In genomic region chr2:17876942-17877341, GRCm38 (mm10) we compare ENCODE assay signal across 26 mouse cellular contexts.
"Had no signal": no experiment of that assay in that cellular context is flagged by ENCODE, and none has a peak within 500 bp of the region (broad histone marks: within the 10 kb centered on the region; RNA-seq: fewer than 3 reads in every experiment).

No protein-coding gene starts in this region.

- DNase-seq: gastrocnemius, adult 2 months; gastrocnemius, postnatal 10 days; gastrocnemius, postnatal 25 days; heart, adult 18-20 months; heart, postnatal 10 days; heart, postnatal 4 days; kidney, adult 2 months; kidney, adult 9 months; kidney, postnatal 10 days; kidney, postnatal 25 days; layer of hippocampus, adult 9-11 months; layer of hippocampus, postnatal 36 days; left cerebral cortex, postnatal 4 days had no signal

- H3K9ac ChIP-seq: heart, embryonic 12.5 days; hindbrain, embryonic 12.5 days; hindbrain, embryonic 14.5 days; intestine, embryonic 15.5 days; limb, embryonic 13.5 days; limb, embryonic 15.5 days; liver, embryonic 12.5 days; liver, embryonic 14.5 days had no signal

- H3K4me2 ChIP-seq: heart, embryonic 12.5 days; hindbrain, embryonic 12.5 days; hindbrain, embryonic 14.5 days; intestine, embryonic 15.5 days; limb, embryonic 13.5 days; limb, embryonic 15.5 days; liver, embryonic 12.5 days had no signal

- ATAC-seq: hindbrain, embryonic 16.5 days; inflammation-experienced regulatory T-cells, adult 6 months; intestine, embryonic 15.5 days; intestine, postnatal 0 days; liver, embryonic 12.5 days had no signal

- H3K27ac ChIP-seq: gastrocnemius, adult 2 months; heart, embryonic 10.5 days; hindbrain, embryonic 10.5 days; hindbrain, embryonic 12.5 days; hindbrain, embryonic 14.5 days; intestine, embryonic 15.5 days; limb, embryonic 13.5 days; limb, embryonic 15.5 days; liver, embryonic 12.5 days; liver, embryonic 14.5 days had no signal

- H3K36me3 ChIP-seq: heart, embryonic 10.5 days; heart, embryonic 12.5 days; hindbrain, embryonic 10.5 days; hindbrain, embryonic 12.5 days; intestine, embryonic 15.5 days; limb, embryonic 13.5 days; limb, embryonic 15.5 days; liver, embryonic 12.5 days had no signal

- H3K9me3 ChIP-seq: heart, embryonic 10.5 days; heart, embryonic 12.5 days; hindbrain, embryonic 10.5 days; hindbrain, embryonic 12.5 days; intestine, embryonic 15.5 days; limb, embryonic 13.5 days; limb, embryonic 15.5 days; liver, embryonic 12.5 days had no signal

- H3K27me3 ChIP-seq: heart, embryonic 12.5 days; hindbrain, embryonic 12.5 days; intestine, embryonic 15.5 days; limb, embryonic 13.5 days; limb, embryonic 15.5 days; liver, embryonic 12.5 days had no signal

- H3K4me3 ChIP-seq: gastrocnemius, adult 2 months; heart, embryonic 10.5 days; heart, embryonic 12.5 days; hindbrain, embryonic 10.5 days; hindbrain, embryonic 12.5 days; intestine, embryonic 15.5 days; limb, embryonic 13.5 days; limb, embryonic 15.5 days; liver, embryonic 12.5 days had no signal

- H3K4me1 ChIP-seq: intestine, embryonic 15.5 days; liver, embryonic 12.5 days had no signal
